Comparison of ENCODE assay signal across 10 mouse cellular contexts in genomic region chr1:155201373-155201879, GRCm38 (mm10). TPM values are rescaled to one million over a fixed set of nuclear protein-coding genes. Genes with fewer than 3 reads are reported as not detected.
DNase-seq lines count a peak whose midpoint lies in the region; ATAC-seq lines count a peak whose summit lies in the region.
"Had no signal": no experiment of that assay in that cellular context is flagged by ENCODE, and none has a peak within 500 bp of the region (broad histone marks: within the 10 kb centered on the region; RNA-seq: fewer than 3 reads in every experiment).

No protein-coding gene starts in this region.

- H3K9ac ChIP-seq in neural tube, embryonic 13.5 days: no peak overlapping the region
- H3K9ac ChIP-seq in intestine, embryonic 16.5 days (ENCODE audit: low read depth, low read length): no peak overlapping the region
- H3K9ac ChIP-seq: limb, embryonic 15.5 days had no signal

- H3K27ac ChIP-seq in neural tube, embryonic 13.5 days (replicated peaks): 0 out of 2 replicates have a peak overlapping the region, but pooled peaks have one; percentile 19
- H3K27ac ChIP-seq in intestine, embryonic 16.5 days (ENCODE audit: low read length): peak overlapping the region; percentile 81
- H3K27ac ChIP-seq: limb, embryonic 15.5 days had no signal

- H3K27me3 ChIP-seq in neural tube, embryonic 13.5 days: no peaks in the 10 kb centered on the region
- no peaks in the 10 kb centered on the region for H3K27me3 ChIP-seq in intestine, embryonic 16.5 days (replicated peaks; ENCODE audit: control insufficient read depth, insufficient read depth, low read length)
- H3K27me3 ChIP-seq: CH12.LX; limb, embryonic 15.5 days had no signal

- no peak overlapping the region for H3K4me3 ChIP-seq in neural tube, embryonic 13.5 days
- no peak overlapping the region for H3K4me3 ChIP-seq in intestine, embryonic 16.5 days (ENCODE audit: low read length)
- H3K4me3 ChIP-seq: limb, embryonic 15.5 days had no signal

- peaks cover 63% of the 10 kb centered on the region for H3K4me1 ChIP-seq in neural tube, embryonic 13.5 days (replicated peaks)
- H3K4me1 ChIP-seq in intestine, embryonic 16.5 days (ENCODE audit: control insufficient read depth, insufficient read depth, low read length): peaks cover 27% of the 10 kb centered on the region

- H3K9me3 ChIP-seq in neural tube, embryonic 13.5 days: no peaks in the 10 kb centered on the region
- H3K9me3 ChIP-seq in intestine, embryonic 16.5 days (ENCODE audit: control insufficient read depth, low read length): no peaks in the 10 kb centered on the region
- H3K9me3 ChIP-seq: limb, embryonic 15.5 days had no signal

- H3K36me3 ChIP-seq in neural tube, embryonic 13.5 days: peaks cover 65% of the 10 kb centered on the region
- H3K36me3 ChIP-seq in intestine, embryonic 16.5 days (ENCODE audit: control insufficient read depth, insufficient read depth, low read length): 0 out of 2 replicates have a peak, but pooled peaks cover 2% of the 10 kb centered on the region

- peak; percentile 75 for DNase-seq in heart, adult 11 months
- DNase-seq in heart, adult 8-10 months (ENCODE audit: low spot score): no peak
- no peak for DNase-seq in neural tube, embryonic 10.5 days (ENCODE audit: extremely low spot score, low spot score)
- DNase-seq in thymus, postnatal 0 days (ENCODE audit: low spot score): peak; percentile 56
- DNase-seq in adrenal gland, postnatal 10 days: no peak
- DNase-seq in ovary, postnatal 36 days (ENCODE audit: low spot score): no peak

- 60% methylated on average over 4 of the region's 4 CpGs for WGBS in neural tube, embryonic 13.5 days
- WGBS in intestine, embryonic 16.5 days: 53% methylated on average over 4 of the region's 4 CpGs

- H3K4me2 ChIP-seq in neural tube, embryonic 13.5 days: no peak overlapping the region
- H3K4me2 ChIP-seq in intestine, embryonic 16.5 days (ENCODE audit: low read depth, low read length): no peak overlapping the region
- H3K4me2 ChIP-seq: limb, embryonic 15.5 days had no signal

- no peak for ATAC-seq in neural tube, embryonic 13.5 days (ENCODE audit: low read depth)
- peak; percentile 90 for ATAC-seq in intestine, embryonic 16.5 days

RNA-seq across cellular contexts. Expression of gene BC034090, which starts 42.8 kb away (rescaled TPM):
- 10 to 100 TPM; 33.0 to 42.1 (median 39.3) TPM for total RNA-seq in heart, adult 8-10 months (2022)
- polyA plus RNA-seq in neural tube, embryonic 13.5 days (2015; fragmentation: Nextera tagmentation; extraction: Ambion mirVana): 3.5 and 6.4 TPM in 2 replicates
- 1.5 and 2.5 TPM in 2 replicates for polyA plus RNA-seq in intestine, embryonic 16.5 days (2015; fragmentation: Nextera tagmentation; extraction: Ambion mirVana)
- 2.3 and 2.8 TPM in 2 replicates for polyA plus RNA-seq in thymus, postnatal 0 days (2015; fragmentation: Nextera tagmentation; extraction: Ambion mirVana)
- total RNA-seq in adrenal gland, postnatal 10 days (2021): 10 to 100 TPM; 22.3 to 26.2 TPM

RNA-seq across cellular contexts. Expression of gene Stx6, which starts 42.9 kb away (rescaled TPM):
- 10 to 100 TPM; 20.0 to 24.4 (median 23.4) TPM for total RNA-seq in heart, adult 8-10 months (2022)
- polyA plus RNA-seq in neural tube, embryonic 13.5 days (2015; fragmentation: Nextera tagmentation; extraction: Ambion mirVana): 106 and 121 TPM in 2 replicates
- polyA plus RNA-seq in intestine, embryonic 16.5 days (2015; fragmentation: Nextera tagmentation; extraction: Ambion mirVana): 36.1 and 44.2 TPM in 2 replicates
- polyA plus RNA-seq in thymus, postnatal 0 days (2015; fragmentation: Nextera tagmentation; extraction: Ambion mirVana): 120 and 150 TPM in 2 replicates
- total RNA-seq in adrenal gland, postnatal 10 days (2021): 10 to 100 TPM; 47.9 to 65.0 TPM

RNA-seq across cellular contexts. Expression of gene Mr1, which starts 54.8 kb away (rescaled TPM):
- total RNA-seq in heart, adult 8-10 months (2022): 10 to 100 TPM in 2 of 4 experiments, 1 to 10 TPM in 2; 6.9 to 11.2 (median 8.7) TPM
- 1.3 TPM in 2 replicates for polyA plus RNA-seq in neural tube, embryonic 13.5 days (2015; fragmentation: Nextera tagmentation; extraction: Ambion mirVana)
- 4.6 and 5.2 TPM in 2 replicates for polyA plus RNA-seq in intestine, embryonic 16.5 days (2015; fragmentation: Nextera tagmentation; extraction: Ambion mirVana)
- 31.1 and 34.0 TPM in 2 replicates for polyA plus RNA-seq in thymus, postnatal 0 days (2015; fragmentation: Nextera tagmentation; extraction: Ambion mirVana)
- 10 to 100 TPM; 13.4 to 18.6 TPM for total RNA-seq in adrenal gland, postnatal 10 days (2021)

Comparison
In these comparisons a context has a peak if more than half of its experiments do, and no peak if none do; other contexts are left out.
1. DNase-seq: peak in heart, adult 11 months (single experiment) and thymus, postnatal 0 days (single experiment); none in heart, adult 8-10 months (single experiment), neural tube, embryonic 10.5 days (single experiment), adrenal gland, postnatal 10 days (single experiment) and ovary, postnatal 36 days (single experiment).